Mouse (Mus musculus) ES-E14 (cell line): Measurements from ENCODE around the gene Map3k5.

ENCODE experiments used
- CHD2 ChIP-seq: IDR thresholded peaks from 2 replicates; pipeline ENCODE4 v1.6.1; 2014; ENCODE audit warnings: mild to moderate bottlenecking, low read depth, low read length, inconsistent platforms
- HCFC1 ChIP-seq: IDR thresholded peaks from 2 replicates; pipeline ENCODE4 v1.6.1; 2012; ENCODE audit warnings: low read length, inconsistent platforms, borderline replicate concordance; ENCODE audit not compliant: insufficient read depth
- ZC3H11A ChIP-seq: IDR thresholded peaks from 2 replicates; pipeline ENCODE4 v1.6.1; 2012; ENCODE audit warnings: low read depth, mild to moderate bottlenecking, inconsistent platforms, low read length, borderline replicate concordance
- ZNF384 ChIP-seq: IDR thresholded peaks from 2 replicates; pipeline ENCODE4 v1.6.1; 2012; ENCODE audit warnings: low read depth, low read length, inconsistent platforms

- TF ChIP-seq ZNF384 (no peak), CHD2 (no peak), ZC3H11A (no peak), HCFC1 (no peak)
Observed at GRCm38 (mm10) chr10:20040116-20040515, 105.8 kb downstream of the Map3k5 start.
